13 mouse cellular contexts compared by ENCODE assay signal in genomic region chr9:120963104-120963503, GRCm38 (mm10). TPM values are rescaled to one million over a fixed set of nuclear protein-coding genes. Genes with fewer than 3 reads are reported as not detected.
DNase-seq lines count a peak whose midpoint lies in the region; ATAC-seq and TF ChIP-seq lines count a peak whose summit lies in the region.
"Had no signal": no experiment of that assay in that cellular context is flagged by ENCODE, and none has a peak within 500 bp of the region (broad histone marks: within the 10 kb centered on the region; RNA-seq: fewer than 3 reads in every experiment).

No protein-coding gene starts in this region.

- H3K4me3 ChIP-seq in heart, embryonic 15.5 days = no peak overlapping the region
- H3K4me3 ChIP-seq in lung, postnatal 0 days (ENCODE audit: low read depth, low read length) = no peak overlapping the region
- H3K4me3 ChIP-seq in lung, adult 2 months (replicated peaks; ENCODE audit: extremely low read depth, low read depth, low read length) = no peak overlapping the region
- H3K4me3 ChIP-seq in forebrain, postnatal 0 days (ENCODE audit: low read depth, low read length) = no peak overlapping the region
- H3K4me3 ChIP-seq in stomach, embryonic 14.5 days (ENCODE audit: low read depth, low read length) = no peak overlapping the region
- H3K4me3 ChIP-seq: neural tube, embryonic 12.5 days had no signal

- H3K27ac ChIP-seq in heart, embryonic 15.5 days = 0 out of 2 replicates have a peak overlapping the region, but pooled peaks have one; percentile 19
- no peak overlapping the region for H3K27ac ChIP-seq in lung, postnatal 0 days (ENCODE audit: low read length)
- H3K27ac ChIP-seq in forebrain, postnatal 0 days (ENCODE audit: low read depth, low read length) = no peak overlapping the region
- 0 out of 2 replicates have a peak overlapping the region, but pooled peaks have one; percentile 2 for H3K27ac ChIP-seq in stomach, embryonic 14.5 days (ENCODE audit: low read length)
- H3K27ac ChIP-seq: neural tube, embryonic 12.5 days had no signal

- no peak overlapping the region for H3K4me2 ChIP-seq in heart, embryonic 15.5 days
- no peak overlapping the region for H3K4me2 ChIP-seq in lung, postnatal 0 days (replicated peaks; ENCODE audit: low read depth, low read length)
- no peak overlapping the region for H3K4me2 ChIP-seq in forebrain, postnatal 0 days (ENCODE audit: low read depth)
- H3K4me2 ChIP-seq in stomach, embryonic 14.5 days (replicated peaks; ENCODE audit: low read depth, low read length) = no peak overlapping the region
- H3K4me2 ChIP-seq: neural tube, embryonic 12.5 days had no signal

- peaks cover 84% of the 10 kb centered on the region for H3K36me3 ChIP-seq in heart, embryonic 15.5 days
- H3K36me3 ChIP-seq in lung, postnatal 0 days (ENCODE audit: insufficient read depth, low read length) = peaks cover 51% of the 10 kb centered on the region
- H3K36me3 ChIP-seq in forebrain, postnatal 0 days (ENCODE audit: insufficient read depth) = peaks cover 76% of the 10 kb centered on the region
- H3K36me3 ChIP-seq in stomach, embryonic 14.5 days (ENCODE audit: control insufficient read depth, insufficient read depth, low read length) = peaks cover 82% of the 10 kb centered on the region

- no peak for DNase-seq in heart, postnatal 25 days (ENCODE audit: low spot score)
- no peak for DNase-seq in lung, postnatal 0 days (ENCODE audit: low spot score)
- no peak for DNase-seq in lung, adult 2 months
- DNase-seq in forebrain, postnatal 0 days = no peak
- no peak for DNase-seq in urinary bladder, postnatal 14 days (ENCODE audit: low spot score)
- no peak for DNase-seq in frontal cortex, postnatal 14 days (ENCODE audit: low spot score in 2 of 2)
- DNase-seq: heart, postnatal 10 days; layer of hippocampus, adult 9-11 months; right cerebral cortex, postnatal 14 days had no signal

- no peaks in the 10 kb centered on the region for H3K9me3 ChIP-seq in heart, embryonic 15.5 days (replicated peaks)
- no peaks in the 10 kb centered on the region for H3K9me3 ChIP-seq in lung, postnatal 0 days (ENCODE audit: low read length)
- H3K9me3 ChIP-seq in forebrain, postnatal 0 days (ENCODE audit: low read length) = no peaks in the 10 kb centered on the region
- no peaks in the 10 kb centered on the region for H3K9me3 ChIP-seq in stomach, embryonic 14.5 days (ENCODE audit: control insufficient read depth, low read depth, low read length)
- H3K9me3 ChIP-seq: neural tube, embryonic 12.5 days had no signal

- no peak overlapping the region for H3K9ac ChIP-seq in heart, embryonic 15.5 days
- H3K9ac ChIP-seq in lung, postnatal 0 days (replicated peaks; ENCODE audit: low read depth) = no peak overlapping the region
- no peak overlapping the region for H3K9ac ChIP-seq in forebrain, postnatal 0 days
- no peak overlapping the region for H3K9ac ChIP-seq in stomach, embryonic 14.5 days (replicated peaks; ENCODE audit: low read depth, low read length)
- H3K9ac ChIP-seq: neural tube, embryonic 12.5 days had no signal

- 77% methylated on average over 4 of the region's 4 CpGs for WGBS in heart, embryonic 15.5 days
- WGBS in lung, postnatal 0 days = 94% methylated on average over 4 of the region's 4 CpGs
- WGBS in lung, adult 2 months = 82% methylated on average over 4 of the region's 4 CpGs
- WGBS in forebrain, postnatal 0 days = 94% methylated on average over 4 of the region's 4 CpGs
- 78% methylated on average over 4 of the region's 4 CpGs for WGBS in stomach, embryonic 14.5 days

- no peaks in the 10 kb centered on the region for H3K27me3 ChIP-seq in heart, embryonic 15.5 days
- no peaks in the 10 kb centered on the region for H3K27me3 ChIP-seq in lung, postnatal 0 days (replicated peaks; ENCODE audit: insufficient read depth, low read length)
- no peaks in the 10 kb centered on the region for H3K27me3 ChIP-seq in forebrain, postnatal 0 days (ENCODE audit: insufficient read depth, low read length)
- H3K27me3 ChIP-seq in stomach, embryonic 14.5 days (ENCODE audit: control insufficient read depth, insufficient read depth, low read length) = no peaks in the 10 kb centered on the region
- H3K27me3 ChIP-seq: CH12.LX; neural tube, embryonic 12.5 days had no signal

- no peak for TF ChIP-seq EP300 in lung, postnatal 0 days (IDR thresholded peaks at IDR 0.05)

- intact Hi-C loops in heart, postnatal 25 days (cut with DNase I) = no loop called here

- H3K4me1 ChIP-seq in heart, embryonic 15.5 days (replicated peaks) = peaks cover 62% of the 10 kb centered on the region
- no peaks in the 10 kb centered on the region for H3K4me1 ChIP-seq in lung, postnatal 0 days (ENCODE audit: insufficient read depth, low read depth, low read length)
- peaks cover 19% of the 10 kb centered on the region for H3K4me1 ChIP-seq in lung, adult 2 months (ENCODE audit: control insufficient read depth, insufficient read depth, low read length)
- no peaks in the 10 kb centered on the region for H3K4me1 ChIP-seq in forebrain, postnatal 0 days (ENCODE audit: insufficient read depth)
- H3K4me1 ChIP-seq in stomach, embryonic 14.5 days (ENCODE audit: control insufficient read depth, insufficient read depth, low read length) = no peaks in the 10 kb centered on the region

- no peak for ATAC-seq in heart, embryonic 15.5 days (replicated peaks; ENCODE audit: insufficient number of reproducible peaks, insufficient read depth, low FRiP score, low read depth)
- 0 out of 2 replicates have a peak, but pooled peaks have one; percentile 26 for ATAC-seq in lung, postnatal 0 days
- peak; percentile 21; the same call in 1 of the 2 replicates for ATAC-seq in forebrain, postnatal 0 days
- ATAC-seq in stomach, embryonic 14.5 days (ENCODE audit: insufficient number of reproducible peaks, insufficient read depth, low FRiP score, low read depth) = no peak

- TF ChIP-seq POLR2A in lung, adult 2 months (IDR thresholded peaks at IDR 0.05; ENCODE audit: borderline replicate concordance, extremely low read depth, low read depth, low read length) = no peak

- no peak for TF ChIP-seq CTCF in lung, postnatal 0 days (IDR thresholded peaks at IDR 0.05)
- TF ChIP-seq CTCF in lung, adult 2 months (IDR thresholded peaks at IDR 0.05; ENCODE audit: insufficient read depth, low read length) = no peak
- TF ChIP-seq CTCF in forebrain, postnatal 0 days (IDR thresholded peaks at IDR 0.05; ENCODE audit: low read depth) = no peak

RNA-seq across cellular contexts. Expression of gene Ctnnb1, which starts 34.1 kb away (rescaled TPM):
- 284 and 370 TPM in 2 replicates for polyA plus RNA-seq in heart, embryonic 15.5 days (2015; fragmentation: Nextera tagmentation; extraction: Ambion mirVana)
- 100 to 1,000 TPM; 450 to 481 TPM for total RNA-seq in heart, postnatal 25 days (2021)
- 383 and 452 TPM in 2 replicates for polyA plus RNA-seq in lung, postnatal 0 days (2015; fragmentation: Nextera tagmentation; extraction: Ambion mirVana)
- polyA plus RNA-seq in lung, adult 2 months (2012; rRNA removed) = 149 and 203 TPM in 2 replicates
- total RNA-seq in forebrain, postnatal 0 days (2014; rRNA removed) = 839 and 1,100 TPM in 2 replicates
- 368 and 388 TPM in 2 replicates for polyA plus RNA-seq in forebrain, postnatal 0 days (2015; fragmentation: Nextera tagmentation; extraction: Ambion mirVana)
- 758 and 780 TPM in 2 replicates for polyA plus RNA-seq in stomach, embryonic 14.5 days (2014; fragmentation: Nextera tagmentation; extraction: Ambion mirVana)

Comparison
In these comparisons a context has a peak if more than half of its experiments do, and no peak if none do; other contexts are left out.
1. ATAC-seq: peak in lung, postnatal 0 days (single experiment) and forebrain, postnatal 0 days (single experiment); none in heart, embryonic 15.5 days (single experiment) and stomach, embryonic 14.5 days (single experiment).
2. H3K27ac ChIP-seq: peak in heart, embryonic 15.5 days (single experiment) and stomach, embryonic 14.5 days (single experiment); none in lung, postnatal 0 days (single experiment) and forebrain, postnatal 0 days (single experiment).